Mouse (Mus musculus) heart, embryonic 16.5 days (tissue): ENCODE data around the gene Arhgap1. TPM values are rescaled to one million over a fixed set of nuclear protein-coding genes. Genes with fewer than 3 reads are reported as not detected.

Experiments used
- ATAC-seq: fragments of 200-750 bp; cut with Nextera tagmentation; replicated peaks from 2 replicates; pipeline ENCODE4 v1.8.0; 2017; ENCODE audit warnings: moderate number of reproducible peaks; ENCODE audit not compliant: insufficient read depth, low FRiP score; ENCODE audit errors: extremely low read depth
- H3K27ac ChIP-seq: fragments of 300-500 bp; sonication (generic); 2 replicates; pipeline ENCODE4 v1.5.1; 2014; ENCODE audit warnings: mild to moderate bottlenecking, low read length, control low read depth, moderate library complexity
- H3K27me3 ChIP-seq: fragments of 300-500 bp; sonication (generic); 2 replicates; pipeline ENCODE4 v1.6.1; 2014; ENCODE audit warnings: low read length, mixed read lengths; ENCODE audit not compliant: control insufficient read depth, insufficient read depth
- H3K36me3 ChIP-seq: fragments of 300-500 bp; sonication (generic); 2 replicates; pipeline ENCODE4 v1.6.1; 2014; ENCODE audit not compliant: control insufficient read depth, insufficient read depth
- H3K4me1 ChIP-seq: fragments of 300-500 bp; sonication (generic); 2 replicates; pipeline ENCODE4 v1.6.1; 2014; ENCODE audit warnings: low read length, mixed read lengths; ENCODE audit not compliant: control insufficient read depth, insufficient read depth
- H3K4me2 ChIP-seq: fragments of 300-500 bp; sonication (generic); 2 replicates; pipeline ENCODE4 v1.6.1; 2014; ENCODE audit warnings: low read depth, mild to moderate bottlenecking, control low read depth, low read length
- H3K4me3 ChIP-seq: fragments of 300-500 bp; sonication (generic); 2 replicates; pipeline ENCODE4 v1.5.1; 2014; ENCODE audit warnings: mild to moderate bottlenecking, control low read depth, low read length
- H3K9ac ChIP-seq: fragments of 300-500 bp; sonication (generic); 2 replicates; pipeline ENCODE4 v1.6.1; 2014; ENCODE audit warnings: low read length, control low read depth
- H3K9me3 ChIP-seq: fragments of 300-500 bp; sonication (generic); replicated peaks from 2 replicates; pipeline ENCODE4 v1.6.1; 2016; ENCODE audit warnings: low read length; ENCODE audit not compliant: control insufficient read depth
- WGBS: fragments of 180-500 bp; shearing (Covaris S2); extraction: QIAGEN DNeasy Blood & Tissue Kit; methylation state at CpG from one replicate; pipeline ENCODE4 v1.1.7; 2014; 5-methylcytosine and 5-hydroxymethylcytosine counted together
- polyA plus RNA-seq: library from polyadenylated mRNA; unstranded; fragments of >200 nt; fragmentation: Nextera tagmentation; extraction: Ambion mirVana; gene quantifications from 2 replicates; pipeline ENCODE4 v1.2.1, GENCODE M21; 2015

Gene Arhgap1
- polyA plus RNA-seq, 1 experiment from 2014 or later: 122 TPM

DNA sequence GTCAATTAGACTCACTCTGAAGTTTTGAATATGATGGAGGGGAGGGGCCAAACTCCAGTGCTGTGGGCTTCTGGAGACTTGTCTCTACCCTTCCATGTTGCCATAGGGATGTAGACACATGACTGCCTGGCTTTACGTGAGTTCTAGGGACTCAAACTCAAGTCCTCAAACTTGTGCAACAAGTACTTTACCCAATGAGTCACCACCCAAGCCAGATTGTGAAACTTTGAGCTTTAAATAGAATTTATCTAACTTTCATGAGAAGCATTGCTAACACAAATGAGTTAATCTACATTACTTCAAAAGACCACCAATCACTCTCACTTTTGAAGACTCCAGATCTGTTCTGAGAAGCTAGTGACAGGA, 46.5 kb downstream of the Arhgap1 start:
- Histone ChIP-seq H3K4me1 (peaks cover 6% of the 10 kb centered on the region; the same call in 1 of the 2 replicates), H3K9ac (no peak overlapping the region), H3K4me3 (no peak overlapping the region), H3K36me3 (peaks cover 3% of the 10 kb centered on the region; the same call in 1 of the 2 replicates), H3K9me3 (no peaks in the 10 kb centered on the region), H3K4me2 (no peak overlapping the region), H3K27me3 (no peaks in the 10 kb centered on the region), H3K27ac (peak overlapping the region; percentile 38; the same call in 1 of the 2 replicates)
- WGBS: 42% methylated on average over 1 of the region's 1 CpGs
- no peak; the same call in 1 of the 2 replicates for ATAC-seq

- Histone ChIP-seq H3K4me3 (no peak overlapping the region), H3K9ac (no peak overlapping the region), H3K4me1 (peaks cover 6% of the 10 kb centered on the region; the same call in 1 of the 2 replicates), H3K9me3 (no peaks in the 10 kb centered on the region), H3K27ac (0 out of 2 replicates have a peak overlapping the region, but pooled peaks have one; percentile 14), H3K4me2 (no peak overlapping the region), H3K27me3 (no peaks in the 10 kb centered on the region), H3K36me3 (no peaks in the 10 kb centered on the region; the same call in 1 of the 2 replicates)
- 37% methylated on average over 1 of the region's 1 CpGs for WGBS
- ATAC-seq: no peak
Measured at GRCm38 (mm10) chr2:91699225-91699624, 49.6 kb downstream of the Arhgap1 start.

GRCm38 (mm10) chr2:91701366-91701765, 51.7 kb downstream of the Arhgap1 start:
- H3K9ac ChIP-seq: no peak overlapping the region
- 0 out of 2 replicates have a peak, but pooled peaks cover 2% of the 10 kb centered on the region for H3K4me1 ChIP-seq
- H3K36me3 ChIP-seq: no peaks in the 10 kb centered on the region
- H3K4me2 ChIP-seq: no peak overlapping the region
- 97% methylated on average over 2 of the region's 2 CpGs for WGBS
- no peaks in the 10 kb centered on the region for H3K9me3 ChIP-seq
- no peak for ATAC-seq
- H3K4me3 ChIP-seq: no peak overlapping the region
- H3K27me3 ChIP-seq: no peaks in the 10 kb centered on the region
- no peak overlapping the region for H3K27ac ChIP-seq

DNA sequence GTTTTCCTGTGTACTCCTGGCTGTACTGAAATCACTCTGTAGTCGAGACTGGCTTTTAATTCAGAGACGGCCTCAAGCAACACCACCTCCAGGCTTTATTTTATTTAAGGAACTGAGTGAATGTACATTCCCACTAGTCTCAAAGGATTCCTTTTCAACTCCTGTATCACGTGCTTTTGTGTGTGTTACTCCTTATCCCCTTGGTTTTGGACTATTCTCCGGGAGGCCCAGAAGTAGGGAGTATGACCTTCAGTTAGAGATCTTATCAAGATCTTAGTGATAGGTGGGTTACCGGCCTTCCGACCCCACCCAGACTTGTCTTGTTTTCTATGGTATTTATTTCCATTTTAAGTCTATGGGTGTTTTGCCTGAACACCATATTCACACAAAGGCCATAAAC, 56.1 kb downstream of the Arhgap1 start:
- no peaks in the 10 kb centered on the region for H3K27me3 ChIP-seq
- WGBS: 74% methylated on average over 6 of the region's 6 CpGs
- no peak for ATAC-seq

GRCm38 (mm10) chr2:91706456-91706855, 56.8 kb downstream of the Arhgap1 start:
- Histone ChIP-seq H3K4me1 (peaks cover 9% of the 10 kb centered on the region), H3K4me3 (no peak overlapping the region), H3K9ac (no peak overlapping the region), H3K9me3 (no peaks in the 10 kb centered on the region), H3K27me3 (no peaks in the 10 kb centered on the region), H3K36me3 (no peaks in the 10 kb centered on the region), H3K27ac (no peak overlapping the region), H3K4me2 (no peak overlapping the region)
- ATAC-seq: no peak

More for the DNA sequence above, 56.1 kb downstream of the Arhgap1 start:
- Histone ChIP-seq H3K4me2 (no peak overlapping the region), H3K4me1 (peaks cover 7% of the 10 kb centered on the region), H3K4me3 (no peak overlapping the region), H3K9ac (no peak overlapping the region), H3K9me3 (no peaks in the 10 kb centered on the region), H3K27ac (no peak overlapping the region), H3K36me3 (no peaks in the 10 kb centered on the region)

- H3K27me3 ChIP-seq: no peaks in the 10 kb centered on the region
- no peak for ATAC-seq
- no peak overlapping the region for H3K9ac ChIP-seq
- 92% methylated on average over 6 of the region's 6 CpGs for WGBS
- no peak overlapping the region for H3K27ac ChIP-seq
- H3K4me2 ChIP-seq: no peak overlapping the region
- no peak overlapping the region for H3K4me3 ChIP-seq
- H3K9me3 ChIP-seq: no peaks in the 10 kb centered on the region
- no peaks in the 10 kb centered on the region for H3K36me3 ChIP-seq
- H3K4me1 ChIP-seq: peaks cover 14% of the 10 kb centered on the region
Measured at GRCm38 (mm10) chr2:91708361-91708760, 58.7 kb downstream of the Arhgap1 start.

DNA sequence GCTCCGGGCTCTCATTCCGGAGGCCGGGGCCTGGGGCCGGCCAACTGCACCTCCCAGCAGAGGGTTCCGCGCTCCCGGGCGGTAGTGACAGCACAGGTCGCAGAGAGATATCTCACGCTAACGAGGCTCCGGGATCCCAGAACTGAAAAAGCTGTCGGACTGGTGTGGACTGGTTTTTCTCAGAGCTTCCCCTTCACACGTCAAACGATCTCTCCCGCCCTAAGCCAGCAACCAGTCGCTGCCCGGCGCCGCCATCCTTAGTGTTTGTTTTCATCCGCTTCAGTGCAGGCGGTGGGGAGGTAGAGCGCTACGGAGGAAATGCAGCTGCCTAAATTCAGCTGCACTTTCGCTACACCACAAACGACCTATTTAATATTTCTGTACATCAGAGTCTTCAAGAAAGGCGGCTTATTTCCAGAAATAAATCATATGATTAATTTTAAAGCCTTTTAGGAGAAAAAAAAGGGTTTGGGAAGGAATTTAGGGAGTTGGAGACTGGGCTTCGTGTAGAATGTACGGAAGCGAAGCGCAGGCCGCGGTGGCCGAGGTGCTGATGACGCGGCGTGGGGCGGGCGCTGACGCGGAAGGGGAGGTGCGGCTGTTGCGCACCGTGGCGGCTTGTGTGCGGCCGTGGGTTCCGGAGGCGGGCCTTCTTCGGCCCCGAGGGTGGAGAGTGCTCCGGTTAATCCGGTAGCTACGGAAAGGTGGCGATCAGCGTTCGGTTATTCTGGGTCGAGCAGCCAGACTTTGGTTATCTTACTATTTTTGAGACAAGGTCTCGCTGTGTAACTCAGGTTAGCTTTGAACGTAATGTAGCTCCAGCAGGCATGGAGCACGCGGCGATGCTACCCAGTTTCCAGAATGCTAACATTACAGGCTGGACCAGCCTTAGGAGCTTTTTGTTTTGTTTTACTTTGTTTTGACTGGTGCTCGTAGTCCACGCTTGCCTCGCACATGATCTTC, 60.9 kb downstream of the Arhgap1 start, which contains the start of the genes Atg13 and Harbi1:
TSS of gene Atg13 (minus strand) at position 305 of the 963 bp plus-strand sequence.
TSS of gene Harbi1 (plus strand) at position 581 of the 963 bp plus-strand sequence.
- peak; percentile 96 for ATAC-seq
- peak within 1 kb of the TSS; percentile 90 for H3K9ac ChIP-seq
- H3K4me3 ChIP-seq: peak within 1 kb of the TSS; percentile 98
- H3K27me3 ChIP-seq: no peaks in the 10 kb centered on the region
- under 1% methylated on average over 66 of the region's 66 CpGs for WGBS
- H3K36me3 ChIP-seq: peaks cover 3% of the 10 kb centered on the region; the same call in 1 of the 2 replicates
- H3K9me3 ChIP-seq: no peaks in the 10 kb centered on the region
- peak within 1 kb of the TSS; percentile 93 for H3K4me2 ChIP-seq
- H3K4me1 ChIP-seq: peaks cover 14% of the 10 kb centered on the region
- H3K27ac ChIP-seq: peak within 1 kb of the TSS; percentile 77

DNA sequence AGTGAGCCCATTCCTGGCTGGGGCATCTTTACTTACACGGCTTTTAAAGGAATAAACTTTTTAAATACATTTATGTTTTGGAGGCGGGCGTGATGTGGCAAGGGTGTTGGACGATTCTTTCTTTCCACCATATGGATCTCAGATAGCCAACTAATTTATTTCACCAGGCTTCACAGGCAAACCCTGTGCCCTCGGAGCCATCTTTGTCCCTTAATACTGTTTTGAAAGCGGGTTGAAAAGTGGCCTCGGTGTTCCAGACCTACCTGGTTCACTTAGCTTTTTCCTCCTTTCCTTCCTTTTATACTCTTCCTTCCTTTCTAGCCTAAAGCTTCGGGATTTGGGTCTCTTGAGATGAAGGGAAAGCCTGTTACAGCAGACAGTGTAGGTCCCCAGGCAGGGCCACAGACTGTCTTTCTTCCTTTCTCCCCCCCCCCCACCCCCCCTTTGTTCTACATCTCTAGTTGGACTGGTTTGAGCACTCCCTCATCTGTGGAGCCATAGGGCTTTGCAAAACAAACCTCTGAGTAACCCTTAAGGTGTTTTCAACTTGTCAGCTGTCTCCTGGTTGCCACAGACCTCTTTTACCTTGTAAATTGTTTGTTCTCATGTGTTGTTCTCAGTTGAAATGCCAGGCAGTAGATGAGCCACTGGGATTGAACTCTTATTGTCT, 61.7 kb downstream of the Arhgap1 start:
- H3K27me3 ChIP-seq: no peaks in the 10 kb centered on the region
- 3% methylated on average over 8 of the region's 8 CpGs for WGBS
- ATAC-seq: no peak

More for the DNA sequence above, 61.7 kb downstream of the Arhgap1 start:
- peak overlapping the region; percentile 90 for H3K9ac ChIP-seq
- H3K4me1 ChIP-seq: peaks cover 14% of the 10 kb centered on the region
- peak overlapping the region; percentile 98 for H3K4me3 ChIP-seq
- no peaks in the 10 kb centered on the region for H3K9me3 ChIP-seq
- peak overlapping the region; percentile 77 for H3K27ac ChIP-seq
- peaks cover 6% of the 10 kb centered on the region; the same call in 1 of the 2 replicates for H3K36me3 ChIP-seq
- peak overlapping the region; percentile 93 for H3K4me2 ChIP-seq
